Mouse (Mus musculus): ENCODE data around the gene Tspyl4. TPM values are rescaled to one million over a fixed set of nuclear protein-coding genes. Genes with fewer than 3 reads are reported as not detected.

Tspyl4 gene
- polyA plus RNA-seq, 3 experiments from 2014 or later: 11.8 to 18.2 (median 16.2) TPM

GRCm38 (mm10) chr10:34326701-34327100 is 29.5 kb downstream of the Tspyl4 start:
- peak; percentile 62 for ATAC-seq

- no peak for ATAC-seq
These were observed 29.9 kb downstream of the Tspyl4 start for GRCm38 (mm10) chr10:34327144-34327543.

GRCm38 (mm10) chr10:34328310-34328709 is 31.1 kb downstream of the Tspyl4 start:
- peak; percentile 45 for ATAC-seq

- no peak for ATAC-seq
These were observed 43.8 kb downstream of the Tspyl4 start for GRCm38 (mm10) chr10:34341014-34341413.

GRCm38 (mm10) chr10:34341886-34342285 is 44.6 kb downstream of the Tspyl4 start:
- no peak for ATAC-seq

Other genes with a start within 250 kb of the Tspyl4 start
- not detected for gene Calhm5, start 200.9 kb upstream of the Tspyl4 start, polyA plus RNA-seq (2017; shearing (Covaris generic))
- gene Calhm6, start 169.5 kb upstream of the Tspyl4 start, polyA plus RNA-seq (2017; shearing (Covaris generic)): 10 to 100 TPM; 30.6 to 42.2 (median 39.7) TPM
- gene Dse, start 89.7 kb upstream of the Tspyl4 start, polyA plus RNA-seq (2017; shearing (Covaris generic)): 1 to 10 TPM; 1.0 to 3.3 (median 2.4) TPM
- 10 to 100 TPM; 36.1 to 49.1 (median 40.1) TPM for gene Tspyl1, start 15.3 kb upstream of the Tspyl4 start, polyA plus RNA-seq (2017; shearing (Covaris generic))
- gene Col10a1, start 92.5 kb downstream of the Tspyl4 start, polyA plus RNA-seq (2017; shearing (Covaris generic)): under 1 TPM; 0.41 to 0.82 (median 0.56) TPM
- gene Nt5dc1, start 121.1 kb downstream of the Tspyl4 start, polyA plus RNA-seq (2017; shearing (Covaris generic)): 100 to 1,000 TPM in 1 of 3 experiments, 10 to 100 TPM in 2; 74.1 to 101 (median 94.0) TPM
- gene Frk, start 186.0 kb downstream of the Tspyl4 start, polyA plus RNA-seq (2017; shearing (Covaris generic)): not detected

Measured in inflammation-experienced regulatory T-cells, adult 6 months (primary cell).